Mouse (Mus musculus) thymus, postnatal 10 days (tissue): ENCODE measurements around the gene Zfp219.

ENCODE experiments used
- DNase-seq, 2 experiments: peaks; one replicate each; pipeline ENCODE4 v3.0.0; 2021; ENCODE audit warnings: low spot score in 2 of 2

Gene Zfp219

GRCm38 (mm10) chr14:52018248-52019050 lies 2.1 kb downstream of the Zfp219 start:
- DNase-seq: peak in 1 of 2 experiments; percentile 8

GRCm38 (mm10) chr14:52017662-52018061 lies 2.9 kb downstream of the Zfp219 start:
- DNase-seq: no peak

GRCm38 (mm10) chr14:52016625-52017405 lies 3.7 kb downstream of the Zfp219 start:
- DNase-seq: no peak

GRCm38 (mm10) chr14:52015445-52016100 lies 5.0 kb downstream of the Zfp219 start, which contains the start of gene Tmem253:
Tmem253 (plus strand) TSS chr14:52015658.
- no peak for DNase-seq

- DNase-seq: peak in 1 of 2 experiments; percentile 53
These were observed 5.7 kb downstream of the Zfp219 start for GRCm38 (mm10) chr14:52014761-52015311.

- peak in 1 of 2 experiments; percentile 28 for DNase-seq
These were observed 6.2 kb downstream of the Zfp219 start for GRCm38 (mm10) chr14:52014271-52014760.

- DNase-seq: peak; percentile 86 to 90
These were observed 6.7 kb downstream of the Zfp219 start for GRCm38 (mm10) chr14:52013771-52014219.

- DNase-seq: no peak
These were observed 7.4 kb downstream of the Zfp219 start for GRCm38 (mm10) chr14:52013021-52013610.

- no peak for DNase-seq
These were observed 8.0 kb downstream of the Zfp219 start for GRCm38 (mm10) chr14:52012553-52012952.

GRCm38 (mm10) chr14:52012085-52012484 lies 8.4 kb downstream of the Zfp219 start:
- no peak for DNase-seq

GRCm38 (mm10) chr14:52011683-52012082 lies 8.8 kb downstream of the Zfp219 start:
- no peak for DNase-seq

- DNase-seq: peak in 1 of 2 experiments; percentile 12
These were observed 10.0 kb downstream of the Zfp219 start for GRCm38 (mm10) chr14:52010446-52011111.

- no peak for DNase-seq
These were observed 10.7 kb downstream of the Zfp219 start for GRCm38 (mm10) chr14:52009841-52010240.

GRCm38 (mm10) chr14:52009361-52009760 lies 11.2 kb downstream of the Zfp219 start:
- DNase-seq: no peak

GRCm38 (mm10) chr14:52008321-52009203 lies 12.0 kb downstream of the Zfp219 start:
- peak; percentile 91 to 98 for DNase-seq

- peak in 1 of 2 experiments; percentile 14 for DNase-seq
These were observed 13.8 kb downstream of the Zfp219 start for GRCm38 (mm10) chr14:52006771-52007170.

GRCm38 (mm10) chr14:52006241-52006640 lies 14.3 kb downstream of the Zfp219 start:
- DNase-seq: peak in 1 of 2 experiments; percentile 29

- DNase-seq: no peak
These were observed 14.9 kb downstream of the Zfp219 start for GRCm38 (mm10) chr14:52005616-52006015.

GRCm38 (mm10) chr14:52005141-52005540 lies 15.4 kb downstream of the Zfp219 start:
- no peak for DNase-seq
